Mouse (Mus musculus) mature B cell (primary cell): ENCODE data around the gene Fam181a.

Experiments used
- in situ Hi-C: fragments of 300-500 bp; cut with MboI; formaldehyde crosslinking; loops from 2 replicates; pipeline ENCODE4 v1.14.3; 2019

The Fam181a gene

DNA sequence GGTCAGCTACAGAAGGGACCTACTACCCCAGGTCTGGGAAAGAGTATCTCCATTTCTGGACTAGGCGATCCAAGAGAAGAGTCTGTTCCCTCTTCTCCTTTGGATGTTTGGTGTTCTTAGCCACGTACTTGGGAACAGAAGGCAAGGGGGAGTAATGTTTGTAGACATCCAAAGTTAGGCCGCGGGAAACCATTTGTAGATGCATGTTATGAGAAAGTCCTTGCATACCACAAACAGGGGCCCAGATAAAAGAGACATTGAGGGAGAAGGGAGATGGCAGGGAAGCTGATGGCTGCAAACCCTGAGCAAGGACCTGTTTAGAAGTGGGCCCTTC lies 45.6 kb downstream of the Fam181a start:
- in situ Hi-C loops: no loop called here

DNA sequence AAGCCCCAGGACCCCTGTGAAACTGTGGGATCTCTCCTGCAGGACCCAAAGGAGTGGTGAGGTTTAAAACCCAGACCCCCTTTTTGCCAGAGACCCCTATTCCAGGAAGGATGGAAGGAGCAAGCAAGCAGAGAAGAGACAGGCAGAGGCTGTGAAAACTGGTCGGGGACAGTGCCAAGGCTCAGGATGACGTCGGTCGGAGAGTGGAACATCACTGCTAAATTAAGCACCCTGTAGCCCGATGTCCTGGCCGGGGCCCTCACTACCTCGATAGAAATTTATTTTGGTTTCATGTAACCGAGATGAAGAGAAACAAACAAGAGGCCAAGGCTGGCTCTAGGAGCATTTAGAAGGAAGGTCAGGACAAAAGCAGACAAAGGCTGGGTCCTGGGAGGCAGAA lies 47.4 kb downstream of the Fam181a start:
- in situ Hi-C loops: no loop called here

GRCm38 (mm10) chr12:103358951-103359801 lies 48.4 kb downstream of the Fam181a start:
- in situ Hi-C loops: no loop called here

DNA sequence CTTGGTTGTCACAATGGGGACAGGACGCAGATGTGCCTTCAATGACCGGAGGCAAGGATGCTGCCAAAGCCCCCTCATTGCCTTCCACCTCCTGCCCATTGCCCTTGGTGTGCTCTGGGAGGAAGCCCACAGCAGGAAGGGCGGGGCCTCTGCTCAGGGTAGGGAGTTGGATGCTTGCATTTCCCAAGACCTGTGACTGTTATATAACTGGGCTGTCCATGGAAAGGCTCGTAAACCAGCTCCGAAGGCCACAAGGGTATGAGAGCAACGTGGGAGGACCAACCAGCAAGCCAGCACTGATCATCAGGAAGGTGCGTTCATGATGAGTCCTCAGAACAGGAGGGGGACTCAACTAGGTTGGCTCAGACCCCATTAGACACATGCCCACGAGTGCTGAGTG lies 50.0 kb downstream of the Fam181a start:
- in situ Hi-C loops: no loop called here

DNA sequence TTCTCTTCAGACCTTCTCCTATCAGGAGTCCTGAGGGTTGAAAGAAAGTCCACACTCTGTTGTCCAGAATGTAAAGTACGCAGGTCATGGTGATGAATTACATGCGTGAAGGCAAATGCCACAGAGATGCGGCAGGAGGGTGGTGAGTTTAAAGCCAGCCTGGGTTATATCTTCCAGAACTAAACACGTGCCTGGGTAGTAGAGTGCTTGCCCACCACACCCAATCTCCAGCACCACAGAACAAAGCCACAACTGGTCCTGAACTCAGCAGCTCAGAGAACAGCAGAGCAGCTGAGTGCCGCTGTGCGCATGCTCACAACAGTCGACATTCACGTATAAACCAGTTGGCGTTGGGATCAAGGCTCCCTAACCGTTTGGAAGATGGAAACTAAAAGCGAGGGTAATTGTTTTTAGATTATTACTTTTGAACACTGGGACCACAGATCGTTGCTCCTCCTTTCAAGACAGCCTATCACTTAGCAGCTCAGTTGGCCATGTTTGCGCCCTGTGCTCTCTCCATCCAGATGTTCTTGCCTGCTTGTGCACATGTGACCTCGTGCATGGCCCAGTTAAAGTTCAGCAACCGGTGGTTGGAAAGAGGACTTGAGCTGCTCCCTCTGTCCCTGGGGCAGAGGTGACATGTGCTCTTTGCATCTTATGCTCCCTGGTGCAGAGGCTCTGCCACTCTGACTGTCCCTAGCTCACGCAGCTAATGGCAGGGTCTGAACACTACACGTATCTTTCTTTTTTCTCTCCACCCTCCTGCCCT lies 50.9 kb downstream of the Fam181a start:
- in situ Hi-C loops: no loop called here

DNA sequence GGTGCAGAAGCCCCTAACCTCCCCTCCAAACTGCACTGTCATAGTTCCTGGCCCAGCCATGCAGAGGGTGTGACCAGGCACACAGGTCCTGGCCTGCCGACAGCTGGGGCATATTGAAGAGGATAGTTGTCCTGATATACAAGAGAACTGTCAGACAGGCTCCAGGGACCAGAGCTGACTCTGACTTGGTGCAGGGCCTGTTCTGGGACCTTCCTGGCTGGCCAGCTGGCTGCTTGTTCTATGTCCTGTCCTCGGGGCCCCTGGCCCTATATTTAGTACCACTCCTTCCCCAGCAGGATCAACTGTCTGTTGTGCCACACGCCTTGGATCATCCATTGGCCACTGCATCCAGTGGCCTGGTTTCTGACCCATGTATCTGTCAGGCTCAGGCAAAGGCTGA lies 51.6 kb downstream of the Fam181a start:
- in situ Hi-C loops: no loop called here
